Mouse (Mus musculus) Patski (cell line): ENCODE measurements around the gene Gon7. TPM values are rescaled to one million over a fixed set of nuclear protein-coding genes. Genes with fewer than 3 reads are reported as not detected.
A peak's percentile ranks its signal among the peaks of the same experiment; 100 is the strongest.

Experiments
- ATAC-seq: fragments of 100-300 bp; one replicate; pipeline ENCODE4 v1.8.0; 2021
- CTCF ChIA-PET: fragments of 350-600 bp; sonication (Branson Sonifier 250); formaldehyde crosslinking; loops from one replicate; lab custom pipeline; 2022; ENCODE audit warnings: inconsistent platforms; lab: Charles Lee
- POLR2A ChIA-PET: fragments of 350-600 bp; sonication (Branson Sonifier 250); formaldehyde crosslinking; loops from one replicate; lab custom pipeline; 2022; ENCODE audit warnings: antibody characterized with exemption, inconsistent platforms; lab: Charles Lee
- DNase-seq: peaks from one replicate; pipeline ENCODE4 v3.0.0-alpha.2; 2011; ENCODE audit warnings: low read depth, low spot score
- H3K27me3 ChIP-seq: fragments of 371-371 bp; one replicate; pipeline ENCODE4 v1.5.1; 2021
- CTCF ChIP-seq: fragments of 100-300 bp; IDR thresholded peaks from one replicate; pipeline ENCODE4 v1.5.1; 2021
- in situ Hi-C: fragments of 300-500 bp; cut with MboI; formaldehyde crosslinking; loops from 3 replicates; pipeline ENCODE4 v1.11.1; 2018; ENCODE audit warnings: low pct_unique_long_range_greater_than_20kb, mixed read lengths
- polyA plus RNA-seq: library from polyadenylated mRNA; unstranded; gene quantifications from one replicate; pipeline ENCODE4 v1.2.3, GENCODE M21; 2021

Gene Gon7
- 14.6 TPM for polyA plus RNA-seq

DNA sequence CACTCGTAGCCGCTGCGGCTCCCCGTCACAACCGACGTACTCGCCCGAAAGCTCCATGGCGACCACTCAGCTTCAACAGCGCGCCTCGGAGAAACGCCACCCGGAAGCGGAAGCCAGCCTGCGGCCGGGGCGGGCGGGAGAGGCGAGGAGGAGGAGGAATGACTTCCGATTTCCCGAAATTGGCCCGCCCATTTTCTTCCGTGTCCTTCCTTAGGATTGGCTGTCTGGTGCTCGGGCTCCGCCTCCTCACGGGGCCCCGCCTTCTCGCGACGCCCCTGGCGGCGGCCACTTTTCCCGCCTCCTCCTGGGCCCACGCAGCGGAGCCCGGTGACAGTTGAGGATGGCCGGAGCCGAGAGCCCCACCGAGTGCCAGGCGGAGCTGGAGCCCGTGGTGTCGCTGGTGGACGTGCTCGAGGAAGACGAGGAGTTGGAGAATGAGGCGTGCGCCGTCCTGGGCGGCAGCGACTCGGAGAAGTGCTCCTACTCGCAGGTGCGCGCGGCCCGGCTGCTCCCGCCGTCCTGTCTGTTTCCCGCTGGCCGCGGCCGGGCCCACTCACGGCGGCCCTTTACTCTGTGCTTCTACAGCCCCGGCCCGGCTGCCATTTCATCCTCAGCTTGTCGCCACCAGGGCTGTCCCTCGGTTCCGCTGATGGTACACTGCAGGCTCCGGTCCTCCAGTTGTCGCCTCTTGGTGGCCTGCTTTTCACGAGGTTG, at the start of gene Gon7, which contains the start of the genes Gm28051 and Ubr7:
Gene Gon7 (minus strand): TSS at position 115 of the 714 bp plus-strand sequence.
Gene Gm28051 (minus strand): TSS at position 77 of the 714 bp plus-strand sequence.
Gene Ubr7 (plus strand): TSS at position 279 of the 714 bp plus-strand sequence.
- POLR2A ChIA-PET, result no interaction called here
- in situ Hi-C loops, result loop anchor here (25.0 kb wide), 1 partner anchor 771 kb away; the partner anchor contains the start of gene Cpsf2
- CTCF ChIA-PET, result no interaction called here
- H3K27me3 ChIP-seq, result no peaks in the 10 kb centered on the region
- ATAC-seq (peak; percentile 94), DNase-seq (peak; percentile 76)
- TF ChIP-seq CTCF, result peak; percentile 63

DNA sequence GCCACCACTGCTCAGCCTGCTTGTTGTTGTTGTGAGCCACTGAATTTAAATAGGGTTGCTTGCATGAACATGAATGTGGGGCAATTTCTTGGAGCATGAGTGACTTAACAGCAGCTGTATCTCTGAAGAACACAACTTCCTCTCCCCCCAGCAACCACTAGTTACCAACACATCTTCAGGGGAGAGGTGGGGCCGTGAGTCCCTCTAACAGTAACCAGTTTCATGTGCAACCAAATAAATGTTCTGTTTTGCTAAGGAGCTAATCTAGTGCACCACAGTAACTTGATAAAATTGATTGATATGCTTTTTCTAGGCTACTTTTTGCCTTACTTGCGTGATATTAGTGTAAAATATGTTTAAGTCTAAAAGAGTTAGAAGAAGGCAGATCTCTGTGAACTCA, 41.9 kb upstream of the Gon7 start:
- no peaks in the 10 kb centered on the region for H3K27me3 ChIP-seq
- no peak for TF ChIP-seq CTCF
- ATAC-seq (no peak), DNase-seq (no peak)
- POLR2A ChIA-PET, result no interaction called here
- CTCF ChIA-PET, result interaction anchor here (0.8 kb wide), 1 partner anchor 11 kb away, joined by 3 read pairs; no protein-coding TSS in a partner anchor
- in situ Hi-C loops, result no loop called here

DNA sequence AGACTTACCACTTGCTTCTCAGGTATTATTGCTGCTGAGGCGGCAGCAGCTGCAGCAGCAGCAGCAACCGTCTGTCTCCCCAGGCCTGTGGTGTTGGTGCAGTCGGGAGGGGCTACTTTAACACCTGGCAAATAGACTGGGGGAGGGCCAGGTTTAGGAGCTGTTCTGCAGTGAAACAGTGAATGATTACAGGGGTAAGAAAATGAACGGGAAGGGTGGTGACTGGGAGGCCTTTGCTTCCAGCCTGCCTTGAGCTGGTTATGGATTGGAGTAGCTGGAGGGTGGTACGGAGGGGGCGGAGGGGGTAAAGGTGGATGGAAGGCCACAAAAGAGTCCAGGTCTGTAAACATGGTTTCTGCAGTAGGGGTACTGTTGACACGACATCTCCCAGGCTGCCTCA, 30.3 kb upstream of the Gon7 start:
- DNase-seq, result no peak
- POLR2A ChIA-PET, result no interaction called here
- CTCF ChIA-PET, result interaction anchor here (0.8 to 1.2 kb wide), 4 partner anchors 16 to 48 kb away, joined by 3 read pairs; no protein-coding TSS in a partner anchor
- no peak for ATAC-seq
- in situ Hi-C loops, result no loop called here
- no peaks in the 10 kb centered on the region for H3K27me3 ChIP-seq
- TF ChIP-seq CTCF, result no peak

DNA sequence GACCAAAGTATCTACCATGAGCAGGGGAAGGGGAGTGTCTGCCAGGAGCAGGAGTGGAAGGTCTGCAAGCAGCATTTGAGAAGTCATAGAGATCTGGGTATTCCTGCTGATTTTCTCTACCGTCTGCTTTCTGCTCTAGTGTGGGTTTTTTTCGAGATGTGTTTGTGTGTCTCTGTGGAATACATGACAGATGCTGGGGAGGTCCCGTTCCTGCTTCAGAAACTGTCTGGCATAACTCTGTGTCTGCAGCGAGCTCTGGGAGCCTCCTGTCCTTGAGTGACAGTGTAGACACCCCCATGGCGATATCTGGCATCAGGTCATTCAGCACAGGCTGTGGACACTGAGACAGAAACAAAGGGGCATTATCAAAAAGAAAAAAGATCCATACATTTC, 28.0 kb upstream of the Gon7 start:
- no peak for TF ChIP-seq CTCF
- no peak for DNase-seq
- POLR2A ChIA-PET, result no interaction called here
- in situ Hi-C loops, result no loop called here
- CTCF ChIA-PET, result no interaction called here
- ATAC-seq, result no peak
- no peaks in the 10 kb centered on the region for H3K27me3 ChIP-seq

DNA sequence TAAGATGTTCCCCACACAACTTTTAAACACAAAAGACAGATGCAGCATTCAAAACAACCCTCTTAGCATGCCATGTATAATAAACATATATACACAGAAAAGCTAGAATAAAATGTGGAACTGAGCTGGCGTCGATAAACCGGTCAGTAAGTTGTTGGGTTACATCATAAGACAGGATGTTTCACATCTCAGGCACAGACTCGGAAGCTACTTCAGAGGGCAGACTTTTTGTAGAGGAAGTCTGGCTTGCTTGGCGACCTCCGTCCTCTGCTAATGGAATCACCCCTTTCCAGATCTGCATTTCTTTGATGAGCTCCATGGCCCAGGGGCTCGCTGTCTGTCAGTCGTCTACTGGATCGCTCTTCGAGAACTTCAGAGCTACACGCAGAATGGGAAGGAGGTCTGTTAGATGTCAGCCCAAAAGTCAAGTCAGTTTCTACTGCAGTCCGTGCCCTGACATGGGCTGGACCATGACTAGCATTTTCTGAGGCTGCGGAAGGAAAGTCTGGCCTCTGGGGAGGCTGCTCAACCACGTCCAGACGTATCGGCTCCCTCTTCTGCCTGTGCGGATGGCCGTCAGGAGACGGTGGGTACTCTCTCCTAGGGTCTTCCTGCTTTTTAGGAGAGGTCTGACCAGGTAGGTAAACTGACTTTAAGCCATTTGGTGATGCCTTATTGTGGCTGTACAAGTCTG, 27.4 kb upstream of the Gon7 start:
- no peak for DNase-seq

DNA sequence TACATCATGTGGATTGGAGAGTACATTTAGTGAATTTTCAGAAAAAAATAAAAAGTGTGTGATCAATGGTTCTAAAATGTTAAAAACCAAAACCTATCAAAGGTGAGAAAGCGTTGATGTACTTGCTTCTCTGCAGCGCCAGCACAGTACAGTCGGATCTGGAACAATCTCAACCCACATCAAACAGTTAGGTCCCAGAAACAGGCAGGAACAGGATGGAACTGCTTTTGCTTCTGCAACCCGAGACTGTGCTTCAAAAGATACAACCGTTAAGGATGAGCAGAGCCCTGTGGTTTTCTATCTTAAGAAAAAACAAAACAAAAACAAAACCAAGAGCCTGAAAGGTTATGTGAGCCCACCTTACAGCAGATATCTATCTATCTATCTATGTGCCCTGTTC, 25.2 kb upstream of the Gon7 start:
- CTCF ChIA-PET, result interaction anchor here (1.6 kb wide), 1 partner anchor 13 kb away, joined by 5 read pairs; no protein-coding TSS in a partner anchor
- TF ChIP-seq CTCF, result no peak
- H3K27me3 ChIP-seq, result no peaks in the 10 kb centered on the region
- ATAC-seq (no peak), DNase-seq (no peak)
- POLR2A ChIA-PET, result interaction anchor here (0.7 kb wide), 1 partner anchor 11 kb away, joined by 4 read pairs; no protein-coding TSS in a partner anchor
- in situ Hi-C loops, result no loop called here

More for the DNA sequence above, 27.4 kb upstream of the Gon7 start:
- CTCF ChIA-PET, result no interaction called here
- POLR2A ChIA-PET, result no interaction called here
- in situ Hi-C loops, result no loop called here
- ATAC-seq, result no peak
- no peaks in the 10 kb centered on the region for H3K27me3 ChIP-seq
- TF ChIP-seq CTCF, result no peak

DNA sequence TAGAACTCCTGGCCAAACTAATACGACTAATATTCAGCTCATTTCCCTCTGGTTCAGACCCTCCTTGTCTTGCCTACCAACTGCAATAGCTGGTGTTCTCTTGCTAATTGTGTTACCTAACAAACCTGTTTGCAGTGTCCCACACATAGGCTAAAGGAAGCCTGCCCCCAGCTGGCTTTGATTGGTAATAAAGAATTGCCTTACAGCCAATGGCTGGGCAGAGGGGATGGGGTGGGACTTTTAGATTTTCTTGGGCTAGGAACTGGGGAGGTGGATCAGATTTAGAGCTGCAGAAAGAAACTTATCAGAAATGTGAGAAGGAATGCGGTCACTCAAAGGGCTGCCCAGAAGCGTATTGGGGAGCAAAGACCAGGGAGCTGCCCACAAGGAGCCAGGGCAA, 21.8 kb upstream of the Gon7 start:
- DNase-seq (no peak), ATAC-seq (no peak)
- H3K27me3 ChIP-seq, result no peaks in the 10 kb centered on the region
- in situ Hi-C loops, result no loop called here
- TF ChIP-seq CTCF, result peak; percentile 44
- ChIA-PET POLR2A (no interaction called here), CTCF (interaction anchor here (0.6 to 1.6 kb wide), 4 partner anchors 10 to 16 kb away, joined by 3 to 5 read pairs (median 4); no protein-coding TSS in a partner anchor)

DNA sequence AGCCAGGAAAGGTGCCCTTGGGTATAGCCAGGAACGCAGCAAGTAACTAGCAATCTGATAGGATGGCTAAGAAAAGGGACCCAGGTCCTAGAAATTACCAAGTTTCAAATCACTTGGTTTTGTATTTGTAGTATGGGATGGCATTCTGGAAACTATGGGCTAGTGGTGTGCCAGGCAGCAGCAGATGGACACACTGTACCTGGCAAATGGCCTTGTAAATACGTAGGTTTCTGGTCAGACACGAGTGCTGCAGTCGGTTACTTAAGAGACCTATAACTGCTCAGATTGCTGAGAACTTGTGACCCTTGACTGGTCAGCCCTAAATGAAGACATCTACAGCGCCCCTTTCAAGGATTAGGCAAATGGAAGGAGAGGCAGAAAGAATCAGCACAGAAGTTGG, 20.5 kb upstream of the Gon7 start:
- DNase-seq (no peak), ATAC-seq (no peak)
- POLR2A ChIA-PET, result no interaction called here
- no peaks in the 10 kb centered on the region for H3K27me3 ChIP-seq
- in situ Hi-C loops, result no loop called here
- TF ChIP-seq CTCF, result no peak
- CTCF ChIA-PET, result no interaction called here

DNA sequence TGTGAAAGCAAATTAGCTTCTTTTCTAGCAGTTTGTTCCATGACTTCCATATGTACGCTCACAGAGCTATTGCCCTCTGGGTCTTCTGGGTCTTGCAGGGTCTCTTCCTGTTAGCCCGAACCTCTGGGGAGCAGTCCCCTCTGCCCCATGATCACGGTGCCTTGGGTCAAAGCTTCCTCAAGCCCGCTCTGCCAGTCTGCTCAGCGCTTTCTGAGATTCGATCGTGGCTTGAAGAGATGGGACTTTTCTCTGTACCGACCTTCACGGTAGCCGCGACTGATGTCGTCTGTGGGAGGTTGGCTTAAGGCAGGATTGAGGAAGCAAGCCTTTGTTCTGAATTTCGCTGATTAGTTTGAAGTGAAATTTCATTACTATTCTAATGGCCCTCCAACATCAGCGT, 18.4 kb upstream of the Gon7 start:
- no peaks in the 10 kb centered on the region for H3K27me3 ChIP-seq
- ChIA-PET POLR2A (no interaction called here), CTCF (no interaction called here)
- no peak for DNase-seq
- no peak for TF ChIP-seq CTCF
- no peak for ATAC-seq
- in situ Hi-C loops, result no loop called here

DNA sequence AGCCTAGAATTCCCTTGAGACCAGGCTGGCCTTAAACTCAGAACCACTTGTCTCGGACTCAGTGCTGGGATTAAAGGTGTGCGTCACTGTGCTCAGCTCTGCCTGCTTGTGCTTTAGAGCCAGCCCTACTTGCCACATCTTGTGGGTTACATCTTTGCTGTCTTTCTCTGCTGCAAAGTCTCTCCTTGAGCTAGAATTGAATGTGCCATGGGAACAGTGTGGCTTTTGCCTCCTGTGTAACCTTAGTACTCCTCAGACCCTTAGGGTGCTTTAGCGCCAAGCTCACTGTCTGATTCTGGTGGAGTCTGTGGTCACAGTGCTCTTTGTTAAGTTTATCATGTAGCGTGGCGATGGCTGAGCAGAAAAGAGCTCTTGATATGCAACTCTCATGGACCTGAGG, 15.1 kb upstream of the Gon7 start:
- ChIA-PET POLR2A (interaction anchor here (0.6 kb wide), 1 partner anchor 31 kb away, joined by 3 read pairs; no protein-coding TSS in a partner anchor), CTCF (no interaction called here)
- no peak for TF ChIP-seq CTCF
- in situ Hi-C loops, result loop anchor here (25.0 kb wide), 1 partner anchor 785 kb away; the partner anchor contains the start of gene Cpsf2
- DNase-seq, result no peak
- ATAC-seq, result no peak
- no peaks in the 10 kb centered on the region for H3K27me3 ChIP-seq
